Mouse (Mus musculus) Patski (cell line): ENCODE measurements around the gene Clcn3. TPM values are rescaled to one million over a fixed set of nuclear protein-coding genes. Genes with fewer than 3 reads are reported as not detected.

Experiments
- ATAC-seq: fragments of 100-300 bp; one replicate; pipeline ENCODE4 v1.8.0; 2021
- CTCF ChIA-PET: fragments of 350-600 bp; sonication (Branson Sonifier 250); formaldehyde crosslinking; loops from one replicate; lab custom pipeline; 2022; ENCODE audit warnings: inconsistent platforms; lab: Charles Lee
- POLR2A ChIA-PET: fragments of 350-600 bp; sonication (Branson Sonifier 250); formaldehyde crosslinking; loops from one replicate; lab custom pipeline; 2022; ENCODE audit warnings: antibody characterized with exemption, inconsistent platforms; lab: Charles Lee
- DNase-seq: peaks from one replicate; pipeline ENCODE4 v3.0.0-alpha.2; 2011; ENCODE audit warnings: low read depth, low spot score
- H3K27me3 ChIP-seq: fragments of 371-371 bp; one replicate; pipeline ENCODE4 v1.5.1; 2021
- CTCF ChIP-seq: fragments of 100-300 bp; IDR thresholded peaks from one replicate; pipeline ENCODE4 v1.5.1; 2021
- in situ Hi-C: fragments of 300-500 bp; cut with MboI; formaldehyde crosslinking; loops from 3 replicates; pipeline ENCODE4 v1.11.1; 2018; ENCODE audit warnings: low pct_unique_long_range_greater_than_20kb, mixed read lengths
- polyA plus RNA-seq: library from polyadenylated mRNA; unstranded; gene quantifications from one replicate; pipeline ENCODE4 v1.2.3, GENCODE M21; 2021

Clcn3 gene
- polyA plus RNA-seq, 1 experiment from 2014 or later: 55.5 TPM

DNA sequence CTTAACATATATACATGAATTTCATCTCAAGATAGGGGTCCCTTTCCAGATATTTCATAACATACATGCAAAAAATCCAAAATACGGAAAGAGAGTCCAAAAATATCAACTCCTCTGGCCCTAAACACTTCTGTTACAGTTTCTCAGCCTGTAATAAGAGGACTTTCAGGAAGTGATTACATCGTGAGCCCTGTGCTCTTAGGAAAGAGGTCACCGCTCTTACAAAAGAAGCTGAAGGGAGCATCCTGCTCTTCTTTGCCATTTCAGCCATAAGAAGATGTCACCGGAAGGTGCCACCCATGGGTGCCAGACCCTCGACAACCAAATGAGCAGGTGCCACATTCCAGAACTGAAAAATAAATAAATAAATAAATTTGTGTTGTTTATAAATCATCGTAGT is 121.3 kb downstream of the Clcn3 start:
- ATAC-seq: no peak
- no peaks in the 10 kb centered on the region for H3K27me3 ChIP-seq
- POLR2A ChIA-PET: interaction anchor here (0.6 kb wide), 1 partner anchor 228 kb away, joined by 7 read pairs; no protein-coding TSS in a partner anchor
- in situ Hi-C loops: loop anchor here (10.0 kb wide), 1 partner anchor 247 kb away; no protein-coding TSS in a partner anchor
- no peak for DNase-seq
- CTCF ChIA-PET: interaction anchor here (1.0 to 1.2 kb wide), 2 partner anchors 229 to 241 kb away, joined by 3 to 5 read pairs; partner anchors contain the start of gene Mfap3l
- no peak for TF ChIP-seq CTCF

DNA sequence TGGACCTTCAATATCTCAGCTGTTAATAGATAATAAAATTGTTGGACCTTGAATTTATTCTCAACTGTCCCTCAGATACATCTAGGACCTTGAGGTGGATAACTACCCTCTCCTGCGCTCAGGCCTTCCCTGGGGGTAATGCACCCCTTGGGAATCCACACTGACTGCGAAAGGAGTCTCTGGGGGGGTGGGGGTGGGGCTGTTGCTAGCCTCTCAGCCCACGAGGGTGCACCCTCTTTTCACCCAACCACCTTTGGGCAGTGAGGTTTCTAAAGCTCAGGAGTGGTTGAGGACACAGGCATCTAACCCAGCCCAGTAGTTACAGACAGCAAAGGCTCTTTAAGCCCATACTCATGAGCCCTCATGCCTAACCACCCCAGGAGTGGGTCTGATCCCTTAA is 122.4 kb downstream of the Clcn3 start:
- no peaks in the 10 kb centered on the region for H3K27me3 ChIP-seq
- ATAC-seq: no peak
- in situ Hi-C loops: loop anchor here (10.0 kb wide), 1 partner anchor 246 kb away; no protein-coding TSS in a partner anchor
- POLR2A ChIA-PET: interaction anchor here (0.5 kb wide), 1 partner anchor 29 kb away, joined by 3 read pairs; the partner anchor contains the start of gene Hpf1
- TF ChIP-seq CTCF: no peak
- no peak for DNase-seq
- CTCF ChIA-PET: interaction anchor here (1.0 kb wide), 1 partner anchor 228 kb away, joined by 3 read pairs; the partner anchor contains the start of gene Mfap3l

Other genes starting within 250 kb of the Clcn3 start
- 48.9 TPM for gene Hpf1, start 92.9 kb downstream of the Clcn3 start, polyA plus RNA-seq
- gene Nek1, start 9.9 kb upstream of the Clcn3 start, polyA plus RNA-seq: 11.3 TPM
- gene Sh3rf1, start 240.6 kb upstream of the Clcn3 start, polyA plus RNA-seq: 22.9 TPM